Mouse (Mus musculus): ENCODE results near the gene Adam15. TPM values are rescaled to one million over a fixed set of nuclear protein-coding genes. Genes with fewer than 3 reads are reported as not detected.

The Adam15 gene
- polyA plus RNA-seq, 1 experiment from 2014 or later: 61.1 TPM

DNA sequence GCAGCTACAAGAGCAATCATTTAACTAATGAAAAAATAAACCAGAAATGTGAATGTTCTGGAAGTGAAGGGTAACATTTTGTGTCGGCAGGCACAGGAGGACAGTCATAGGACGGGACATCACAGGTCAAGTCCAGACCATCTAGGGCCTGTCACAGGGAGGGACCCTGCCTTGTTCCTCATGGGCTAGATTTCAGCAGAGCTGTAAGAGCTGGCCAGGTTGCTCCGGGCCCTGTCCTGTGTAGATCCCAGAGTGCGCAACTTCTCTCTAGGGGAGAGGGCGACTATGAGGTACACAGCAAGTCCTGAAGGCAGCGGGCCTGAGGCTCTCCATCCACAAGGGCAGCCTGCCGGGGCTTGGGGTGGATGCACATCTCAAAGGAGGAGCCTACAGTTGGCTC lies 11.9 kb upstream of the Adam15 start, which contains the start of gene Dcst2:
Gene Dcst2 (plus strand): TSS at position 301 of the 400 bp plus-strand sequence.
- no peaks in the 10 kb centered on the region for H3K27me3 ChIP-seq (ENCODE audit: control insufficient read depth, insufficient read depth, low read length)
- no peak within 1 kb of the TSS for H3K4me2 ChIP-seq (ENCODE audit: low read depth, low read length)
- 86% methylated on average over 7 of the region's 7 CpGs for WGBS
- H3K27ac ChIP-seq (ENCODE audit: low read length): no peak within 1 kb of the TSS
- no peak within 1 kb of the TSS for H3K4me3 ChIP-seq (replicated peaks; ENCODE audit: low read length)
- no peaks in the 10 kb centered on the region for H3K9me3 ChIP-seq (replicated peaks; ENCODE audit: control insufficient read depth, low read length)
- H3K36me3 ChIP-seq (ENCODE audit: control insufficient read depth, insufficient read depth, low read length): no peaks in the 10 kb centered on the region
- ATAC-seq (ENCODE audit: insufficient read depth, low FRiP score): no peak
- H3K4me1 ChIP-seq (ENCODE audit: control insufficient read depth, insufficient read depth, low read length): peaks cover 10% of the 10 kb centered on the region; the same call in 1 of the 2 replicates
- no peak within 1 kb of the TSS for H3K9ac ChIP-seq (ENCODE audit: low read length)

DNA sequence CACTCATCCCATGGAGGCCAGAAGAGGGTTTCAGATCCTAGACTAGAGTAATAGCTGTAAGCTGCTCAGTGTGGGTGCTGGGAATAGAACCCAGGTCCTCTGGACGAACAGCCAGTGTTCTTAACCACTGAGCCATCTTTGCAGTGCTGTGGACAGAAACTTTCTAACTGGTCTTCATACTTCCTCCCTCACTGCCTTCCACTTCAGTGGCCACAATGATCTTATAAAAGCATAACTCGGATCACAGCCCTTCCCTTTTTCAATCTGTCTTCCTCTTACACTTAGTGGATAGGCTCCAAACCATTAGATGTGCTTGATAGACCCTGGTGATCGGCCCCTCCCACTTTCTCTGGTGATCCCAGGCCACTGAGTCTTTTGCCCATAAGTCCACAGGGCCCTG lies 10.4 kb upstream of the Adam15 start:
- 78% methylated on average over 3 of the region's 3 CpGs for WGBS
- H3K27me3 ChIP-seq (ENCODE audit: control insufficient read depth, insufficient read depth, low read length): no peaks in the 10 kb centered on the region
- no peaks in the 10 kb centered on the region for H3K9me3 ChIP-seq (replicated peaks; ENCODE audit: control insufficient read depth, low read length)
- no peak overlapping the region for H3K4me3 ChIP-seq (replicated peaks; ENCODE audit: low read length)
- H3K9ac ChIP-seq (ENCODE audit: low read length): no peak overlapping the region
- no peak overlapping the region for H3K4me2 ChIP-seq (ENCODE audit: low read depth, low read length)
- no peak overlapping the region for H3K27ac ChIP-seq (ENCODE audit: low read length)
- ATAC-seq (ENCODE audit: insufficient read depth, low FRiP score): no peak
- peaks cover 11% of the 10 kb centered on the region; the same call in 1 of the 2 replicates for H3K4me1 ChIP-seq (ENCODE audit: control insufficient read depth, insufficient read depth, low read length)
- H3K36me3 ChIP-seq (ENCODE audit: control insufficient read depth, insufficient read depth, low read length): no peaks in the 10 kb centered on the region

DNA sequence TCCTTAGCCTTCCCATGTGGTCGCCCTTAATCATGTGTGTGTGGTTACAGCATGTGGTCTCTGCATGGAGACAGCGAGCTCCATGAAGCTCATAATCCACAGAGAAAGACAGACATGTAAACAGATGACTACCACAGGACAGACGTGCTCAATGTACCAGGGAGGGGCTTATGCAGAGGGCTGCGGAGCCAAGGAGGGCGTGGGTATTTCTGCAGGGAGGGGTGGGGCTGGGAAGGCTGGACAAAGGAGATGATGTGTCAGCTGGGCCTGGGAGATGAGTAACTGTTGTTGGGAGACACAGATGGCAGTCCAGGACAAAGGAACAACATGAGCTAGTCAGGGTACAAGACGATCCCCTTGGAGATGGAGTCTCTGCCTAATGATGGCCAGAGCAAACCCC lies 9.8 kb upstream of the Adam15 start:
- H3K36me3 ChIP-seq (ENCODE audit: control insufficient read depth, insufficient read depth, low read length): no peaks in the 10 kb centered on the region
- no peaks in the 10 kb centered on the region for H3K27me3 ChIP-seq (ENCODE audit: control insufficient read depth, insufficient read depth, low read length)
- H3K9me3 ChIP-seq (replicated peaks; ENCODE audit: control insufficient read depth, low read length): no peaks in the 10 kb centered on the region
- H3K4me3 ChIP-seq (replicated peaks; ENCODE audit: low read length): no peak overlapping the region
- ATAC-seq (ENCODE audit: insufficient read depth, low FRiP score): peak; percentile 41; the same call in 1 of the 2 replicates
- H3K4me2 ChIP-seq (ENCODE audit: low read depth, low read length): no peak overlapping the region
- no peak overlapping the region for H3K27ac ChIP-seq (ENCODE audit: low read length)
- 51% methylated on average over 6 of the region's 6 CpGs for WGBS
- peaks cover 15% of the 10 kb centered on the region; the same call in 1 of the 2 replicates for H3K4me1 ChIP-seq (ENCODE audit: control insufficient read depth, insufficient read depth, low read length)
- no peak overlapping the region for H3K9ac ChIP-seq (ENCODE audit: low read length)

DNA sequence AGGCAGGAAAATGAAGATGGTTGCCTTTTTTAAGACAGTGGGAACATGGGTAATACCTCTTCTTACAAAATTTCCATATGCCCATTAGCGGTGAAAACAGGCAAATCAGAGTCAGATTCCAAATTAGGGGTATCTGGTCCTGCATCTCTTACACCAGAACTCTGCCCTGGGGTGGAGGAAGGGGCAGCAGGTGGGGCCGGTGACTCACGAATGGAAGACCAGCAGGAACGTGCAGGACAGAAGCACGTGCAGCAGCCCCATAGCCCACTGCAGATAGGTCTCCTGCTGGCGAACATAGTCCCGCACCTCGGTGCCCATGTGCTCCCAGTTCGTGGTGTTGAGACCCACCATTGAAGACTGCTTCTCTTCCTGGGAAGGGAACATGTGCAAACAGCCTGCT lies 6.2 kb upstream of the Adam15 start:
- no peak overlapping the region for H3K27ac ChIP-seq (ENCODE audit: low read length)
- 67% methylated on average over 9 of the region's 9 CpGs for WGBS

DNA sequence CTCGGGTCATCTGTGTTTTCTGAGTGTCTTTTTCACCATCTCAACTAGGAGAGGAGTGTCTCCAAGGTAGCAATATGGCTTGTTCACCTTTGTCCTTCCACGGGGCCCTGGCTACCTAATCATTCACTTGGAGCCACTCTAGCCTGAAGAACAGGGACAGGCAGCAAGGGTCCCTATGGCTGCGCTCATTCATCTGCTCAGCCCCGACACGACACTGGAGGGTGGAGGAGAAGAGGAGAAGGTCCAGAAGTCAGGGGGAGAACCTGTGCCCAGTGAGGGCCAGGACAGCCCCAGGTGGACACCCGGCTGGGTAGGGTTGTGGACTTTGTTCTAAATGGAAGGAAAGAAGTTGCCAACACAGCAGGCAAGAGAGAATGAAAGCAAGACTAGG lies 5.7 kb upstream of the Adam15 start:
- peaks cover 17% of the 10 kb centered on the region; the same call in 1 of the 2 replicates for H3K4me1 ChIP-seq (ENCODE audit: control insufficient read depth, insufficient read depth, low read length)
- H3K4me3 ChIP-seq (replicated peaks; ENCODE audit: low read length): no peak overlapping the region
- 0 out of 2 replicates have a peak overlapping the region, but pooled peaks have one; percentile 23 for H3K9ac ChIP-seq (ENCODE audit: low read length)
- H3K27me3 ChIP-seq (ENCODE audit: control insufficient read depth, insufficient read depth, low read length): no peaks in the 10 kb centered on the region
- no peak overlapping the region for H3K27ac ChIP-seq (ENCODE audit: low read length)
- no peak overlapping the region for H3K4me2 ChIP-seq (ENCODE audit: low read depth, low read length)
- 76% methylated on average over 6 of the region's 6 CpGs for WGBS
- H3K36me3 ChIP-seq (ENCODE audit: control insufficient read depth, insufficient read depth, low read length): no peaks in the 10 kb centered on the region
- no peaks in the 10 kb centered on the region for H3K9me3 ChIP-seq (replicated peaks; ENCODE audit: control insufficient read depth, low read length)
- ATAC-seq (ENCODE audit: insufficient read depth, low FRiP score): no peak

More for the DNA sequence above, 6.2 kb upstream of the Adam15 start:
- no peak for ATAC-seq (ENCODE audit: insufficient read depth, low FRiP score)
- H3K9ac ChIP-seq (ENCODE audit: low read length): no peak overlapping the region
- H3K36me3 ChIP-seq (ENCODE audit: control insufficient read depth, insufficient read depth, low read length): no peaks in the 10 kb centered on the region
- H3K4me3 ChIP-seq (replicated peaks; ENCODE audit: low read length): no peak overlapping the region
- H3K4me2 ChIP-seq (ENCODE audit: low read depth, low read length): no peak overlapping the region
- H3K27me3 ChIP-seq (ENCODE audit: control insufficient read depth, insufficient read depth, low read length): no peaks in the 10 kb centered on the region
- no peaks in the 10 kb centered on the region for H3K9me3 ChIP-seq (replicated peaks; ENCODE audit: control insufficient read depth, low read length)
- peaks cover 15% of the 10 kb centered on the region; the same call in 1 of the 2 replicates for H3K4me1 ChIP-seq (ENCODE audit: control insufficient read depth, insufficient read depth, low read length)

DNA sequence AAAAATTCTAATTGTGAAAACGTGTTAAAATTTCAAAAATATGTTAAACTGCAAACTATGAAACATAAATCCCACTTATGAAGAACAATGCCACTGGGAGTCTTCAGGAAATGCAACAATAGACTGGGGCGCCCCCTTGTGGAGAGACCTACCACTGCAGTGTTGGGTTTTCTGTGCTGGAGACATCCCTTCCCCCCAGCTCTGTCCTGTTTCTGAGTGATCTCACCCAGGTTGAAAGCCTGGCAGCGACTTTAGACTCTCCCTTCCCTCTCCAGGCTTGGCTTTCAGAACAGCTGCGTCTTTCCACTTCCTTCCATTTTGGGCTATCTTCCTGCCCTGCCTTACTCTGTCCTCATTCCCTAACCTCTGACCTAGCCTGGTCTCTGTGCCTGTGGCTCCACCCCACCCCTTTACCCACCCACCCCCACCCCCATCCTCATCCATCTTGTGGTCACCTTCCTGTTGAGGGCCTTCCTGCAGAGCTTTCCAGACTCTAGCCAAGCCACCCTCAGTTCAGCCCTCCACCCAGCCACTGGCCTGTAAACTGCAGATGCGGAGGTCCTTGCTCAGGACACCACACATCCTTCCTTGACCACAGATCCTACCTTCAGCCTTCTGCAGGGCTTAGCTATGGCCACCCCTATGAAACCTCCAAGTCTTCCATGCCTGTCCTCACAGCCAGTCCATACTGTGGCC lies 5.2 kb upstream of the Adam15 start:
- no peak overlapping the region for H3K4me2 ChIP-seq (ENCODE audit: low read depth, low read length)

DNA sequence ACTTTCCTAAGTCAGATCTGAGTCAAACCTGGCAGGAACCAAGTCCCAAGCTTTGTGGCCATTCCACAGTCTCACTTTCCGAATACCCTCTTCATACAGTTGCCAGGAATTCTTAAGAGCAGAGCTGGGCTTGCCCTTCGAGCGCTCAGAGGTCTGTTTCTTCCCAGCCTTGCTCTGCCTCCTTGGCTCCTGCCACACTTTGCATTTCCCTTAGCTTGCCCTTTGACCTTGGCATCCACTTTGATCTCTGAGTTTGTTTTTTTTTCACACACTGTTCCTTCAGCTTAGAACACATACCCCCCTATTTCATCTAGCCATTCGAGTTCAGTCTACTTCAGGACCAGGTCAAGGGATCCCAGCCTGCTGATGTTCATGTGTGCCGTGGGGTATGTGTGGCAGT lies 1.5 kb upstream of the Adam15 start:
- peaks cover 15% of the 10 kb centered on the region; the same call in 1 of the 2 replicates for H3K4me1 ChIP-seq (ENCODE audit: control insufficient read depth, insufficient read depth, low read length)
- WGBS: 68% methylated on average over 5 of the region's 5 CpGs

More for the DNA sequence above, 5.2 kb upstream of the Adam15 start:
- peak; percentile 37; the same call in 1 of the 2 replicates for ATAC-seq (ENCODE audit: insufficient read depth, low FRiP score)
- WGBS: 11% methylated on average over 5 of the region's 5 CpGs
- Histone ChIP-seq H3K4me3 (replicated peaks; ENCODE audit: low read length) (no peak overlapping the region), H3K27ac (ENCODE audit: low read length) (no peak overlapping the region), H3K9me3 (replicated peaks; ENCODE audit: control insufficient read depth, low read length) (no peaks in the 10 kb centered on the region), H3K27me3 (ENCODE audit: control insufficient read depth, insufficient read depth, low read length) (no peaks in the 10 kb centered on the region), H3K4me1 (ENCODE audit: control insufficient read depth, insufficient read depth, low read length) (peaks cover 17% of the 10 kb centered on the region; the same call in 1 of the 2 replicates), H3K9ac (ENCODE audit: low read length) (no peak overlapping the region), H3K36me3 (ENCODE audit: control insufficient read depth, insufficient read depth, low read length) (no peaks in the 10 kb centered on the region)

DNA sequence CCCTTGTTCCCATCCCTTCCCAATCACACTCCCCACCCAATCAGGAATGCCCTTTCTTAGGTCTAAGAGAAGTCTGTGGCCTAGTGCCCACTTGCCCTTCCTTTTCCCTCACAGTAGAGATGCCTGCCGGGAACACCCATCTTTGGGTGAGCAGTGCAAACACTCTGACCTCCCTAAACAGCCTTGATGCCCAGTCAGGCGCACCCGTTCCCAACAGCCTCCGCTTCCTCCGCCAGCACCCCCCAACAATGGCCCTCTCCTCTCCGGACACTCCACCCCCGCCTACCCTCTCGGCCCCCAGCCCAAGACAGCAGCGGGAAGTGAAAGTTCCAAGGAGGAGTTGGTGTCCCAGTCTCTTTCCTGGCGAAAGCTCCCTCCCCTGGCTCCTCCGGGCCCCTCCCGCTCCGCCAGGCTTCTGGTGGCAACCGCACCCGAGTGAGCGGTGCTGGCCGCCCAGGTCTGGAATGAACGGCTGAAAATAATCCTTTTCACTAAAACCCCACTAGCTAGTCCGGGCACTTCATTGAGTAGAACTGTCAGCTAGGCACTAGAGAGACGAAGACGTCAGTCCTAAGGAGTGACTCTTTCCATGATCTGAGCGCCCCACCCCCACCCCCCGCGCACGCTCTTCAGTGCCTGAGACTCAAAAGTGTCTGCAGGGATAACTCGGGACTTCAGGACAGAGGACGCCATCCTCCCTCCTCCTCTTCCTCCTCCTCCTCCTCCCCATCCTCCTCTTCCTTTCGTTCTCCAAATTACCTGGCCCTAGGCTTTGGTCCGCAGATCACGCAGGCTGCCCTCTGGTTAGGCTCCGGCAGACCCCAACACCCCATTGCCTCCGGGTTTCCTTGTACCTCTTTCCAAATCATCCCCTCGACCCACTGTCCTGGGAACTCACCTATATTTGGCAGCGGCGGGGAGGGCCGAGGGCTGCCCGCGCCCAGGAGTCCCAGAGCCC lies 606 bp downstream of the Adam15 start:
- peak; percentile 24 for ATAC-seq (ENCODE audit: insufficient read depth, low FRiP score)
- Histone ChIP-seq H3K27me3 (ENCODE audit: control insufficient read depth, insufficient read depth, low read length) (no peaks in the 10 kb centered on the region), H3K4me2 (ENCODE audit: low read depth, low read length) (peak overlapping the region; percentile 96), H3K9ac (ENCODE audit: low read length) (peak overlapping the region; percentile 78), H3K9me3 (replicated peaks; ENCODE audit: control insufficient read depth, low read length) (no peaks in the 10 kb centered on the region), H3K27ac (ENCODE audit: low read length) (peak overlapping the region; percentile 60), H3K4me1 (ENCODE audit: control insufficient read depth, insufficient read depth, low read length) (0 out of 2 replicates have a peak, but pooled peaks cover 6% of the 10 kb centered on the region), H3K36me3 (ENCODE audit: control insufficient read depth, insufficient read depth, low read length) (no peaks in the 10 kb centered on the region), H3K4me3 (replicated peaks; ENCODE audit: low read length) (peak overlapping the region; percentile 81)
- WGBS: 2% methylated on average over 38 of the region's 38 CpGs

More for the DNA sequence above, 1.5 kb upstream of the Adam15 start:
- Histone ChIP-seq H3K36me3 (ENCODE audit: control insufficient read depth, insufficient read depth, low read length) (no peaks in the 10 kb centered on the region), H3K4me2 (ENCODE audit: low read depth, low read length) (no peak overlapping the region), H3K27me3 (ENCODE audit: control insufficient read depth, insufficient read depth, low read length) (no peaks in the 10 kb centered on the region), H3K9ac (ENCODE audit: low read length) (no peak overlapping the region), H3K4me3 (replicated peaks; ENCODE audit: low read length) (no peak overlapping the region), H3K9me3 (replicated peaks; ENCODE audit: control insufficient read depth, low read length) (no peaks in the 10 kb centered on the region), H3K27ac (ENCODE audit: low read length) (no peak overlapping the region)
- ATAC-seq (ENCODE audit: insufficient read depth, low FRiP score): no peak
